Mouse (Mus musculus) embryonic facial prominence, embryonic 11.5 days (tissue): ENCODE measurements at regions not wholly inside any gene's neighbourhood (a gene's known extent, or its start where the extent isn't known, plus 50 kb on each side); places are given as distances from the start of the nearest gene placed in this dataset.

Source experiments
- ATAC-seq: fragments of 200-750 bp; cut with Nextera tagmentation; replicated peaks from 2 replicates; pipeline ENCODE4 v1.8.0; 2017; ENCODE audit warnings: low read depth; ENCODE audit not compliant: insufficient number of reproducible peaks, low FRiP score, low TSS enrichment
- DNase-seq: peaks from one replicate; pipeline ENCODE4 v3.0.0-alpha.2; 2015; ENCODE audit warnings: low spot score
- H3K27ac ChIP-seq: fragments of 300-500 bp; sonication (generic); replicated peaks from 2 replicates; pipeline ENCODE4 v1.5.1; 2014; ENCODE audit warnings: mild to moderate bottlenecking, low read depth, low read length, control low read depth
- H3K27me3 ChIP-seq: fragments of 300-500 bp; sonication (generic); 2 replicates; pipeline ENCODE4 v1.6.1; 2014; ENCODE audit warnings: mild to moderate bottlenecking, low read length, moderate library complexity, mixed read lengths; ENCODE audit not compliant: control insufficient read depth, insufficient read depth
- H3K36me3 ChIP-seq: fragments of 300-500 bp; sonication (generic); replicated peaks from 2 replicates; pipeline ENCODE4 v1.6.1; 2014; ENCODE audit warnings: low read depth, mild to moderate bottlenecking, low read length, moderate library complexity, mixed read lengths; ENCODE audit not compliant: control insufficient read depth, insufficient read depth
- H3K4me1 ChIP-seq: fragments of 300-500 bp; sonication (generic); 2 replicates; pipeline ENCODE4 v1.6.1; 2014; ENCODE audit warnings: low read length, mixed read lengths; ENCODE audit not compliant: control insufficient read depth, insufficient read depth
- H3K4me2 ChIP-seq: fragments of 300-500 bp; sonication (generic); 2 replicates; pipeline ENCODE4 v1.6.1; 2014; ENCODE audit warnings: low read depth, mild to moderate bottlenecking, control low read depth, low read length, moderate library complexity
- H3K4me3 ChIP-seq: fragments of 300-500 bp; sonication (generic); 2 replicates; pipeline ENCODE4 v1.5.1; 2014; ENCODE audit warnings: low read depth, low read length, control low read depth
- H3K9ac ChIP-seq: fragments of 300-500 bp; sonication (generic); replicated peaks from 2 replicates; pipeline ENCODE4 v1.6.1; 2014; ENCODE audit warnings: mild to moderate bottlenecking, control low read depth, low read length
- H3K9me3 ChIP-seq: fragments of 300-500 bp; sonication (generic); replicated peaks from 2 replicates; pipeline ENCODE4 v1.6.1; 2016; ENCODE audit warnings: mild to moderate bottlenecking, low read length, inconsistent platforms, mixed read lengths; ENCODE audit not compliant: control insufficient read depth
- WGBS: fragments of 180-500 bp; shearing (Covaris S2); extraction: QIAGEN DNeasy Blood & Tissue Kit; methylation state at CpG from one replicate; pipeline ENCODE4 v1.1.7; 2014; 5-methylcytosine and 5-hydroxymethylcytosine counted together

DNA sequence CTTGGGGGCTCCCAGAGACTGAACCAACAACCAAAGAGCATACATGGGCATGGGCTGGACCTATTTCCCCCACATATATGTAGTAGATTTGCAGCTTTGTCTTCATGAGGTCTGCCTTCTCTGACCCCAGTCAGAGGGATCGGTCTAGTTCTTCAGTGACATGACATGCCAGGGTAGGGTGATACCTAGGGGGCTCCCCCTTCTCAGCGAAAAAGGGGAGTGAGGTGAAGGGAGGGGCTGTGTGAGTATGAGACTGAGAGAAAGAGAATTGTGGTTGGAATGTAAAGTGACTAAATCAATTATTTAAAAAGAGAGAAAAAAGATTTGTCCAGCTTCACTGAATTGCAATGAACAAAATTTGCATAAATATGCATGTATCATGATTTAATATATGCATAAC is 530.0 kb upstream of the Fam98a start:
- no peak overlapping the region for H3K4me3 ChIP-seq
- H3K4me2 ChIP-seq, result no peak overlapping the region
- no peaks in the 10 kb centered on the region for H3K36me3 ChIP-seq
- WGBS, result 77% methylated on average over 2 of the region's 2 CpGs
- no peaks in the 10 kb centered on the region for H3K27me3 ChIP-seq
- no peak overlapping the region for H3K9ac ChIP-seq
- ATAC-seq, result no peak
- H3K9me3 ChIP-seq, result no peaks in the 10 kb centered on the region
- no peaks in the 10 kb centered on the region for H3K4me1 ChIP-seq
- no peak for DNase-seq
- no peak overlapping the region for H3K27ac ChIP-seq

DNA sequence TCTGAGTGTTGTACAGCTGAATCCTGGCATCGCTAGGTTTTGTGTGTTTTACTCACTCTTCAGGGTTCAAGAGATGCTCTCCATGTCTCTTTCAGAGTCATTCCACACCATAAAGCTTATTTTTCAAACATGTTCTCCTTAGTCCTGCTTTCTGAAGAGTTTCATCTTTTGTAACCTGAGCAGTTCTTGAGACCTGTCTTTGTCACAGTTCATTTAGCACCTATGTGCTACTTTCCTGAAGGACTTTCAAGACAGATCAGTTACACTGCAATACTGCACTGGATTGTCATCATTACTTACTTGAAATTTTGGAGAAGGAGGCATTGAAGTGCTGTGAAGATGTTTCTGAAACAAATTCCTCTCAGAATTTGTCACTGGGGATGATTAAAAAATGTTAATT is 494.7 kb upstream of the Fam98a start:
- 87% methylated on average over 1 of the region's 1 CpGs for WGBS
- Histone ChIP-seq H3K4me1 (no peaks in the 10 kb centered on the region), H3K27me3 (no peaks in the 10 kb centered on the region), H3K4me2 (no peak overlapping the region), H3K27ac (no peak overlapping the region), H3K4me3 (no peak overlapping the region), H3K9me3 (no peaks in the 10 kb centered on the region), H3K36me3 (no peaks in the 10 kb centered on the region), H3K9ac (no peak overlapping the region)
- ATAC-seq, result no peak
- DNase-seq, result no peak

DNA sequence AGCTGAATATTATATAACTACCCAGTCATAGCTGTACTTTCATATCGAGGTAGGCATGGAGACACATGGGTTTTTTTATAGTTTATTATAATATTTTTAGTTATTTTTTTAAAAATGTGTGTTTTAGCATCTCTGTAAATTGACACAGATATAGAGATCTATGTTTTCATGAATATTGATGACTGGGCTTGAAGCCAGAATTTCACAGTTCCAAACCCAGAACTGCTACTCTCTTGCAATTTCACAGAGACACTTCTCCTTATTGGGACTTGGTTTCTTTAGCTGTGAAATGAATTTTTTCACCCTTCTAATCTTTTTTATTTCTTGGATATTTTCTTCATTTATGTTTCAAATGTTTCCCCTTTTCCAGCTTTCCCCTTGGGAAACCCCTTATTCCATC is 481.0 kb upstream of the Fam98a start:
- no peak for DNase-seq
- no peak overlapping the region for H3K9ac ChIP-seq
- ATAC-seq, result no peak
- no peaks in the 10 kb centered on the region for H3K9me3 ChIP-seq
- no peak overlapping the region for H3K4me2 ChIP-seq
- no peak overlapping the region for H3K27ac ChIP-seq
- no peaks in the 10 kb centered on the region for H3K27me3 ChIP-seq
- H3K4me3 ChIP-seq, result no peak overlapping the region
- H3K36me3 ChIP-seq, result no peaks in the 10 kb centered on the region
- 74% methylated on average over 1 of the region's 1 CpGs for WGBS
- H3K4me1 ChIP-seq, result no peaks in the 10 kb centered on the region

DNA sequence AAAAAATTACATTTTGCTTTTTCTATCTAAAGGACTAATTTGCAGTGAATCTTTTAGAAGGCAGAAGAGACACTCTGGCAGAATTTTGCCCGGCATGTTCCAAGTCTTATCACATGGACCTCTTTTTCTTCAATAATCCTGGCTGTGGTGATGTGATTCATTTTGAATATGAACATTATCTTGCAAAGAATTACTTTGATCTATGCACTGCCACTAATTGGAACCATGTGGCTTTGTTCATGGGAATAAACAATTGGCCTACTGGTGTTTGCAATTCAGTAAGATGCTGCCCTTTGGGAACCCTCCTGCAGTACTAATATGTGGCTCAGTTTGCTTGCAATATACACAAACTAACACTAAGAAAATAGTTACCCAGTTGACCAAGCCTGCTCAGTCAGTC is 456.3 kb upstream of the Fam98a start:
- no peak overlapping the region for H3K4me3 ChIP-seq
- no peaks in the 10 kb centered on the region for H3K4me1 ChIP-seq
- 50% methylated on average over 1 of the region's 1 CpGs for WGBS
- H3K4me2 ChIP-seq, result no peak overlapping the region
- ATAC-seq (no peak), DNase-seq (peak; percentile 7)
- no peaks in the 10 kb centered on the region for H3K27me3 ChIP-seq
- H3K9me3 ChIP-seq, result no peaks in the 10 kb centered on the region
- H3K9ac ChIP-seq, result no peak overlapping the region
- H3K27ac ChIP-seq, result no peak overlapping the region
- no peaks in the 10 kb centered on the region for H3K36me3 ChIP-seq

DNA sequence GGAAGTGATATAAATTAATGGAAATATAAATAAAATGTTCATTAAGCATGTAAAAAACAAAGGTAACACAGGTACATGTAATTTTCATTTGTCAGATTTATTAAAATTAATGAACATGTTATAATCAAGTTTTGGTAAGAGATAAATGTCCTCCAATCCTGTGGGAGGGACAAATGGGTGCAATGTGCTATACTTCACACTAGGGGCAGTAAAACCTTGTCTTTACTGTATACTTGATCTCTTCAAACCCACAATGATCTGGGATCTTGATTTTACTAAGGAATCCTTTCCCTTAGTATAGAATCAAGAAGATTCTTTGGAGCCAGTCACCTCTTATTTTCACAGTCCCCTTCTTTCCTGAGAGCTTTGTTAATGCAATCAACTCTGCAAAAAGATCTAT is 451.1 kb upstream of the Fam98a start:
- DNase-seq (peak; percentile 36), ATAC-seq (no peak)
- no peak overlapping the region for H3K9ac ChIP-seq
- no peak overlapping the region for H3K4me2 ChIP-seq
- H3K27ac ChIP-seq, result no peak overlapping the region
- H3K4me1 ChIP-seq, result no peaks in the 10 kb centered on the region
- H3K4me3 ChIP-seq, result no peak overlapping the region
- H3K27me3 ChIP-seq, result no peaks in the 10 kb centered on the region
- no peaks in the 10 kb centered on the region for H3K9me3 ChIP-seq
- no peaks in the 10 kb centered on the region for H3K36me3 ChIP-seq

DNA sequence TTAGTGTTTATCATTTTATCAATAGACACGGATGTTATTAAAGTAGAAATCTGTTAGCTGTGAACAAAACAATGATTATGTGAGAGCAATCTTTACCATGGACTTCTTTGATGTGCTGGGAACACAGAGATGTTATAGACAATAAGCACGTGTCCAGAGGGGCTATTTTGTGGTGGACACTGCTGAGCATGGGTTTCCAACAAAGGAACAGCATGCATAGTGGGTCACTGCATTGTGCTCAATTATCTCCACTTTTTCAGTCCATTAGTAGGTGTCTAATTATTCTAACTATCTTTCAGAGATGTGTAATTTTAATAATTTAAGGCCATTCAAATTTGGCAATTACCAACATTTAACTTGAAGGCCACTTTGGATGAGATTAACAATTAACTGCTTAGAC is 409.6 kb upstream of the Fam98a start:
- H3K36me3 ChIP-seq, result no peaks in the 10 kb centered on the region
- ATAC-seq (no peak), DNase-seq (no peak)
- H3K27ac ChIP-seq, result no peak overlapping the region
- no peaks in the 10 kb centered on the region for H3K4me1 ChIP-seq
- 64% methylated on average over 2 of the region's 2 CpGs for WGBS
- H3K27me3 ChIP-seq, result no peaks in the 10 kb centered on the region
- no peak overlapping the region for H3K4me2 ChIP-seq
- no peak overlapping the region for H3K9ac ChIP-seq
- no peak overlapping the region for H3K4me3 ChIP-seq
- no peaks in the 10 kb centered on the region for H3K9me3 ChIP-seq

DNA sequence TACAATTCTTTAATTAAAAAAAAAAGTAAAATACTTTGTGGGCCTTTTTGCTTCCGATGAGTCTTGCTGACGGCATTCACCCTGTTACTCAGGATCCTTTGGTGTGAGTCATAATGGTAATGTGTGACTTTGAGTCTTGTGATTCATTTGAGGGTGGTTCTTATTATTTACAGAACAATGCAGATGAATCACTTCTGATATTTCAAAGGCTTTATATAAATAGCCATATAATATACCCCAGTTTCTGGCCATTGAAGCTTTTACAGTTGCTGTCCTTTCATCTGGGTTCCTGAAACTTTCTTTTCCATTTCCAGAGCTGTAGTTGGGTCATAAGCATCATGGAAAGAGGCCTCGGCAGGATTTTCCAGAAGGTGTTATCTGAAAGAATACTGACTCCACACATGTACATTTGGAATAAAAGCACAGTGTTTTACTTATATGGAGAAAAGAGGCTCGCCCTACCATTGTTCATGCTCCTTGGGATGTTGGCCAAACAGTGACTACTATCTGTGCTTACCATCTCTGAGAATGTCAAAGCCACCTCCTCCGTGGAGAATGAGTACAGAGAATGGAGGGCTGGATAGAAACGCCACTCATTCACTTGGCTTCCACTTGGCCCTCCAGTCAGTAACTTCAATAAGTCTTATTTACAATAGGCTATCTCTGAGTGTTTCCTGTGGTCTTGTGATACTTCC is 385.1 kb upstream of the Fam98a start:
- Histone ChIP-seq H3K4me3 (no peak overlapping the region), H3K4me2 (no peak overlapping the region), H3K27me3 (no peaks in the 10 kb centered on the region), H3K27ac (no peak overlapping the region), H3K9me3 (no peaks in the 10 kb centered on the region), H3K9ac (no peak overlapping the region), H3K36me3 (no peaks in the 10 kb centered on the region), H3K4me1 (no peaks in the 10 kb centered on the region)
- WGBS, result 81% methylated on average over 6 of the region's 6 CpGs
- ATAC-seq, result no peak
- DNase-seq, result no peak

DNA sequence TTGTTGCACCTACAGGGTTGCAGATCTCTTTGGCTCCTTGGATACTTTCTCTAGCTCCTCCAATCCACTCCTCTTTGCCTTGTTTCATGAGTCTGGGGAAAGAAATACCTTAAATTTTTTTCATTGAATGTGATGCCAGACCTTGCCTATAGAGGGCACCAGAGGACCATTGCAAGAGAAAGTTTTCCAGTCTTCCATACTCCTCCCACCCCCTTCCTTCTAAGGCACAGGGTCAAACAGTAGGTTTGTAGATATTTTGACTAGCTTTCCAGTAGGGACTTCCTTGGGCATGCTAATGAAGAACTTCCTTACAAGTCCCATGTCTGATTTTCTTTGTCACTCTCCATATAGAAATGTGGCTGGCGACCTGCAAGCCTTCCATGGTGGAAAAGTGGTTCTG is 379.3 kb upstream of the Fam98a start:
- no peaks in the 10 kb centered on the region for H3K4me1 ChIP-seq
- H3K36me3 ChIP-seq, result no peaks in the 10 kb centered on the region
- H3K27ac ChIP-seq, result no peak overlapping the region
- WGBS, result 55% methylated on average over 1 of the region's 1 CpGs
- no peak overlapping the region for H3K4me3 ChIP-seq
- no peak overlapping the region for H3K4me2 ChIP-seq
- H3K27me3 ChIP-seq, result no peaks in the 10 kb centered on the region
- peak; percentile 73; the same call in 1 of the 2 replicates for ATAC-seq
- no peak overlapping the region for H3K9ac ChIP-seq
- H3K9me3 ChIP-seq, result no peaks in the 10 kb centered on the region
- DNase-seq, result peak; percentile 75
